Mouse (Mus musculus) spleen, postnatal 10 days (tissue): Measurements from ENCODE around the gene Gpatch3.

Experiments
- DNase-seq, 2 experiments: peaks; one replicate each; pipeline ENCODE4 v3.0.0; 2021 to 2022; ENCODE audit warnings: low spot score in 2 of 2

Gene Gpatch3

GRCm38 (mm10) chr4:133619473-133620136, 45.1 kb downstream of the Gpatch3 start:
- peak in 1 of 2 experiments; percentile 25 for DNase-seq

- DNase-seq = peak in 1 of 2 experiments; percentile 31
Observed at GRCm38 (mm10) chr4:133620668-133621067, 46.1 kb downstream of the Gpatch3 start.

- peak in 1 of 2 experiments; percentile 58 for DNase-seq
Observed at GRCm38 (mm10) chr4:133622161-133622695, 47.7 kb downstream of the Gpatch3 start.

- DNase-seq = peak in 1 of 2 experiments; percentile 16
Observed at GRCm38 (mm10) chr4:133624830-133625229, 50.3 kb downstream of the Gpatch3 start.

- peak; percentile 51 to 73 for DNase-seq
Observed at GRCm38 (mm10) chr4:133625621-133626071, 51.1 kb downstream of the Gpatch3 start.

- DNase-seq = no peak
Observed at GRCm38 (mm10) chr4:133626221-133626620, 51.7 kb downstream of the Gpatch3 start.

GRCm38 (mm10) chr4:133626621-133627020, 52.1 kb downstream of the Gpatch3 start:
- DNase-seq = no peak

GRCm38 (mm10) chr4:133627039-133627438, 52.5 kb downstream of the Gpatch3 start:
- DNase-seq = peak in 1 of 2 experiments; percentile 15

GRCm38 (mm10) chr4:133628517-133628916, 54.0 kb downstream of the Gpatch3 start:
- DNase-seq = peak in 1 of 2 experiments; percentile 13

- no peak for DNase-seq
Observed at GRCm38 (mm10) chr4:133629191-133629590, 54.6 kb downstream of the Gpatch3 start.

- DNase-seq = no peak
Observed at GRCm38 (mm10) chr4:133630326-133630920, 55.9 kb downstream of the Gpatch3 start.

GRCm38 (mm10) chr4:133631071-133631768, 56.7 kb downstream of the Gpatch3 start:
- peak in 1 of 2 experiments; percentile 14 for DNase-seq

GRCm38 (mm10) chr4:133631769-133632411, 57.3 kb downstream of the Gpatch3 start:
- DNase-seq = peak in 1 of 2 experiments; percentile 31

GRCm38 (mm10) chr4:133632483-133633327, 58.2 kb downstream of the Gpatch3 start:
- DNase-seq = peak; percentile 64 to 69

- DNase-seq = peak; percentile 91 to 92
Observed at GRCm38 (mm10) chr4:133633332-133634042, 58.9 kb downstream of the Gpatch3 start.
